Mouse (Mus musculus) naive thymus-derived CD4-positive, alpha-beta T cell, adult 2 months (primary cell): ENCODE measurements around the gene Nip7.
"Not testable (repeated sequence)": the region's sequence is repeated elsewhere in the genome, so short reads cannot be mapped to it uniquely, and the experiment has no call there.

Source experiments
- DNase-seq: peaks from one replicate; pipeline ENCODE4 v3.0.0-alpha.2; 2011; ENCODE audit warnings: low read depth

Nip7 gene

GRCm38 (mm10) chr8:107065511-107066496 is 9.1 kb downstream of the Nip7 start, which contains the start of gene Tmed6:
Gene Tmed6 (minus strand): TSS chr8:107065644.
- DNase-seq = no peak

- no peak for DNase-seq
Observed at GRCm38 (mm10) chr8:107073706-107074105, 17.0 kb downstream of the Nip7 start.

- no peak for DNase-seq
Observed at GRCm38 (mm10) chr8:107074128-107074527, 17.5 kb downstream of the Nip7 start.

GRCm38 (mm10) chr8:107076239-107076888 is 19.7 kb downstream of the Nip7 start:
- DNase-seq = no peak

GRCm38 (mm10) chr8:107085358-107085757 is 28.7 kb downstream of the Nip7 start:
- peak; percentile 42 for DNase-seq

DNA sequence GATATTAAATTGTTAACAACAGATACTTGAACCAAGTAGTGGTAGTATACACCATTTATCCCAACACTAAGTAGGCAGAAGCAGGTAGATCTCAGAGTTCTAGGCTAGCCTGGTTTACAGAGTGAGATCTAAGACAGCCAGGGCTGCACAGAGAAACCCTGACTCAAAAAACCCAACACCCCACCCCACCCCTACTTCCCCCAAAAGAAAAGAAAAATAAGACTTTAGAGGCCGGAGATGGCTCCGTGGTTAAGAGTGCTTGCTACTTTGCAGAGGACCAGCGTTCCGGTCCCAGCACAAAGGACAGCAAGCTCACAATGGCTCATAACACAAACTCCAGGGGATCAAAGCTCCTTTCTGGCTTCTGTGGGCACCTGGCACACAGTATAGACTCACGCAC is 29.3 kb downstream of the Nip7 start:
- no peak for DNase-seq

GRCm38 (mm10) chr8:107088526-107089063 is 31.9 kb downstream of the Nip7 start:
- no peak for DNase-seq

GRCm38 (mm10) chr8:107090531-107090930 is 33.9 kb downstream of the Nip7 start:
- DNase-seq = no peak

DNA sequence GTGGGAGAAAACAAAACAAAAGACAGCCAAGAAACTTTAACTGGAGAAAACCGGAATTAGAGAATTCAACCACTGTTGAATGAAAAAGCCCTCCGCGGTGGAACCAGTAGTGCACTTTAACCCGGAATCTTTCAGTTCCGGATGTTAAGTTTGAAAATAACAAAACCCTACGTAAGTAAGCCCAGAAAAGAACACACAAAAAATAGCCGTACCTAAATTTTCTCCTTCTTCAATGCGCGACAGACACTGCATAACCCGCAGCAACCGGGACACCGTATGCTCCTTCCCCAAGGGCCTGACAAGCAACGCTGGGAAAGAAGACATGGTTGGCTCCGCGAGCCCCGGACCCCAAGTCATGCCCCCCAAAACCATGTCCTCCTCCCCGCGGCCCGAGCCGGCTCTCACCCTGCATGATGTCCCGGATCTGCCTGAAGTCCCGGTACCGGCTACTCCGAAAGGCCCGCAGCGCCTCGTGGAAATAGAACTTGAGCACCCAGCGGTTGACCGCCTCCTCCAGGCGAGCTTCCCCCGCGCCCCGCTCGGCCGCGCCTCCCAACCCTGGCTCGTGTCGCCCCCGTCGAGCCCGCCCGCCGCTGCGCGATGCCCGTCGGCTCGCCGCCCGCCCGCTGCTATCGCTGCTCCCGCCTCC is 39.2 kb downstream of the Nip7 start:
- DNase-seq = peak; percentile 79

DNA sequence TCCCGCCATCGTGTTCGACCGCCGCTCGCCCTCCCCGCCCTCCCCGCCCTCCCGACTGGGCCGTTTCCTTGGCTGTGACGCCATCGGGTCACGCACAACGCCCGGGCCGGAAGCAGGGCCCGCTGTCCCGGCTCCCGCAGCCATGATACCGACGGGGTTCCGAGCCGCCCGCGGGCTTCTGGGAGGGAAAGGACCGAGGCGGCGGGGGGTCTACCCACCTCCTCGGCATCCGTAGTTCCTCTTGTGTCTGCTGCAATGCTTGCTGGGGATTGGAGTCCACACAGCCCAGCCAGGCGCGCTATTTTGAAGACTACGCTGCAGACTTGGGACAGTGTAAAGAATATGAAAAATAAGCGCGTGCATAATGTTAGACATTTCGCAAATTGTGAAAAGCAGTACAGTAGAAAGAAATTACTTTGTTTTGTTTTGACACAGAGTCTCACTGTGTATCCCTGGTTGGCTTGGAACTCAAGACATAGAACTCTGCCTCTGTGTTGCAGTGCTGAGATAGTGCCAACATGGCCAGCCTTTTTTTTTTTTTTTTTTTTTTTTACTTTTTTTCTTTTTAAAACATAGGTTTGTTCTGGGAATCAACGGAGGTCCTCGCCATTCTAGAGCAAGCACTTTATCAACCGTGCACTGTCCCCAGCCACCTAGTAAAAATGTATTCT is 39.8 kb downstream of the Nip7 start, which contains the start of gene Terf2:
TSS of gene Terf2 (minus strand) at position 182 of the 671 bp plus-strand sequence.
- DNase-seq = peak; percentile 93

DNA sequence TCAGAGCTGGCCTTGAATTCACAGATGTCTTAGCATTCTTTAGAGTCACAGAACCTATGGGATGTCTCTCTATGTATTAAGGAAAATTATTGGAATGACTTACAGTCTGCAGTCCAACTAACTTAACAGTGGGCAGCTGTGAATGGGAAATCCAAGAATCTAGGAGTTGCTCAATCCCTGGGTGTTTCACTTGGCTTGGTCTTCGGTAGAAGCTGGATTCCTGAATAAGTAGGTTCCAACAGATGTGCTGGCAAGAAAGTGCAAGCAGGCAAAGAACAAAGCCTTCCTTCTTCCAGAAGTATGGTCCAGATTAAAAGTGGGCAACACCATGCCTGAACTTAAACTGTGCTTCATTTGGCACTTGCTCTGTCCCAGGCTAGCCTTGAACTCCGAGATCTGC is 44.0 kb downstream of the Nip7 start:
- DNase-seq = no peak

- peak; percentile 77 for DNase-seq
Observed at GRCm38 (mm10) chr8:107104547-107104946, 47.9 kb downstream of the Nip7 start.

GRCm38 (mm10) chr8:107108089-107108488 is 51.4 kb downstream of the Nip7 start:
- not testable (repeated sequence) for DNase-seq

DNA sequence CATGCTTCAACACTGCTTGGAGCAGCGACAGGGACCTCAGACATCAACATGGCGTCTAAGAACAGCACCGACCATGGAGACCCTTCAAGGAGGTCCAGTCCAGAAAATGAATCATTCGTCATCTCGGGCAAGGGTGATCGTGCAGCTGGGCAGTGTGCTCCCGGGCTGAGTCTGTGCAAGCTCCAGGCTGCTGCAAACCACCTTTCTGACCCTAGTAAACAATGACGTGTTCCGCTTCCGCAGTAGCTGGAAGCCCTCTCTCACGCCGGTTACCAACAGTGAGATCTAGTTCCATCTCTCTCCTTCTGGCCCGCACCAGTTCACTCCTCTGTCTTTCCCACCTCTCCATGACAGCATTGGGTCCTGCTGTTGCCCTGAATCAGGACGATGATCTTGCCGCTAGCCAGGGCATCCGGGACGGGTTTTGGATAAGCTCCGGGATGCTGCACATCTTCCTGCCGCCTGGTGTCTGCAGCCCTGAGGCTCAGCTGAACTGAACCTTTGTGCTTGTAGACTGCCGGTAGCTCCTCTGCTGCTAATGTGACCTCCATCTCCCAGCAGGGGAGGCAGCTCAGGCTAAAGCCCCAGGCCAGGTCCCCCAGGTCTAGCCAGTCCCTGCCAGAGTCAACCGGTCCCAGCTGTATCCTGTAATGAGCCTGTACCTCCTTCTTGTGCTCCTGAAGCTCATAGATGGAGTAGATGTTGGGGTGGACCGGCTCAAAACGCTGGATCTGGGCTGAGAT is 52.5 kb downstream of the Nip7 start:
- no peak for DNase-seq

DNA sequence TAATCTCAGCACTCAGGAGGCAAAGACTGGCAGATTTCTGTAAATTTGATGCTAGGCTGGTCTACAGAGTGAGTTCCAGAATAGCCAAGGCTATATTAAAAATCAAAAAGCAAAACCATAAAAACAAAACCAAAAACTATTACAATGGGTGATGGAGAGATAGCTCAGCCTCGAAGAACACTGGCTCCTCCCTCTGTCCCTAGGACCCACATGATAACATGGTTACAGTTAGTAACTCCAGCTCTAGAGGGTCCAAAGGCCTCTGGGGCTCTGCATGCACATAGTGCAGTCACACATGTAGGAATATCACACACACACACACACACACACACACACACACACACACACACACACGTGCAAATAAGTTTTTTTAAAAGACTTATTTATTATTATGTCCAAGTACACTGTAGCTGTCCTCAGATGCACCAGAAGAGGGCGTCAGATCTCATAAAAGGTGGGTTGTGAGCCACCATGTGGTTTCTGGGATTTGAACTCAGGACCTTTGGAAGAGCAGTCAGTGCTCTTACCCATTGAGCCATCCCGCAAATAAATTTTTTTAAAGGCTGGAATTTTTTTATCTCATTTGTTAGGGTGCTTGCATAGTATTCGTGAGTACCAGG is 53.2 kb downstream of the Nip7 start:
- DNase-seq = no peak
